Mouse (Mus musculus) hindbrain, embryonic 12.5 days (tissue): ENCODE data around the gene Zbtb20. TPM values are rescaled to one million over a fixed set of nuclear protein-coding genes. Genes with fewer than 3 reads are reported as not detected.

Experiments
- ATAC-seq: fragments of 200-750 bp; cut with Nextera tagmentation; 2 replicates; pipeline ENCODE4 v1.8.0; 2017; ENCODE audit warnings: moderate TSS enrichment; ENCODE audit not compliant: low FRiP score
- H3K27ac ChIP-seq: fragments of 300-500 bp; sonication (generic); 2 replicates; pipeline ENCODE4 v1.5.1; 2016; ENCODE audit warnings: mild to moderate bottlenecking
- H3K27me3 ChIP-seq: fragments of 300-500 bp; sonication (generic); 2 replicates; pipeline ENCODE4 v1.6.1; 2016; ENCODE audit warnings: mild to moderate bottlenecking
- H3K36me3 ChIP-seq: fragments of 300-500 bp; sonication (generic); 2 replicates; pipeline ENCODE4 v1.6.1; 2016; ENCODE audit warnings: mild to moderate bottlenecking
- H3K4me1 ChIP-seq: fragments of 300-500 bp; sonication (generic); 2 replicates; pipeline ENCODE4 v1.6.1; 2016
- H3K4me2 ChIP-seq: fragments of 300-500 bp; sonication (generic); replicated peaks from 2 replicates; pipeline ENCODE4 v1.6.1; 2016; ENCODE audit warnings: mild to moderate bottlenecking
- H3K4me3 ChIP-seq: fragments of 300-500 bp; sonication (generic); 2 replicates; pipeline ENCODE4 v1.5.1; 2016; ENCODE audit warnings: mild to moderate bottlenecking
- H3K9ac ChIP-seq: fragments of 300-500 bp; sonication (generic); 2 replicates; pipeline ENCODE4 v1.6.1; 2016; ENCODE audit warnings: mild to moderate bottlenecking, moderate library complexity
- H3K9me3 ChIP-seq: fragments of 300-500 bp; sonication (generic); replicated peaks from 2 replicates; pipeline ENCODE4 v1.6.1; 2016; ENCODE audit warnings: mild to moderate bottlenecking
- WGBS: fragments of 180-500 bp; shearing (Covaris S2); methylation state at CpG from one replicate; pipeline ENCODE4 v1.1.7; 2016; 5-methylcytosine and 5-hydroxymethylcytosine counted together
- polyA plus RNA-seq: library from polyadenylated mRNA; unstranded; fragments of >200 nt; fragmentation: Nextera tagmentation; extraction: Ambion mirVana; gene quantifications from 2 replicates; pipeline ENCODE4 v1.2.1, GENCODE M21; 2016

Zbtb20 gene
- polyA plus RNA-seq, 1 experiment from 2014 or later, result 64.6 TPM

DNA sequence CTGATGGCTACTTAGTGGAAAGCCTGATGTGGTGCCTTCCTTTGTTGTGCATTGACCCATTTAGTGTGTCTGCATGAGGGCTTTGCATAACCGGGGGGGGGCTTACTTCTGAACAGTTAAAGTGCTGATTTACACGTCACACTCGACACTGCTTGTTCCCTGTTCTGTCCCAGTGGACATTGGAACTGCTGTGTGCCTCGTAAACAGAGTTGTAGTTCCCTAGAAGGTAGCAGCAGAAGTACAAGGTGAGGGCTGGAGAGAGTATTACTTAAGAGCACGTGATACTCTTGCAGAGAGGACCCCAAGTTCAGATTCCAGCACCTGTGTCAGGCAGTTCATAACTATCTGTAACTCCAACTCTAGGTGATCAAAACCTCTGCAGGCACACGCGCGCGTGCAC, 648.5 kb downstream of the Zbtb20 start:
- Histone ChIP-seq H3K9ac (no peak overlapping the region), H3K9me3 (no peaks in the 10 kb centered on the region), H3K27me3 (no peaks in the 10 kb centered on the region), H3K36me3 (no peaks in the 10 kb centered on the region), H3K4me3 (no peak overlapping the region), H3K27ac (no peak overlapping the region), H3K4me1 (peaks cover 6% of the 10 kb centered on the region; the same call in 1 of the 2 replicates), H3K4me2 (no peak overlapping the region)
- 82% methylated on average over 9 of the region's 9 CpGs for WGBS
- ATAC-seq, result no peak

DNA sequence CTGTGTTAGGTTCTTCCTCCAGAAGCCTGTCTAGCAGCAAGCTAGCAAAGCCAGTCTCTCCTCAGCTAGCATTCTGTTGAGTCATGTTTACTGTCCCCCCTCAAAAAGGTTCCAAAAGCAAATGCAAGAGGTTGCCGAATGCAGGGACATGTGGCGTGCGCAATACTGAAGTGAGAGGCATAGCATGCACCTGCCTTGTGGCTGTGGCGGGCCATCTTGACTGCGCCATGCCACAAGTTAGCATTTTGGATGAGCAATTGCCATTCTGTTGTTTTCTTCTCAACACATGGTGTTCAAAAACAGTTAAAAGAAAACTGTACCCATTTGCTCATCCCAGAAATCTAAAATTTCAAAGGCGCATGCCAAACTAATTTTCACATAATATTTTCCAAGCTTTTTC, 649.9 kb downstream of the Zbtb20 start:
- Histone ChIP-seq H3K4me3 (no peak overlapping the region), H3K27me3 (no peaks in the 10 kb centered on the region), H3K4me2 (no peak overlapping the region), H3K27ac (no peak overlapping the region), H3K36me3 (no peaks in the 10 kb centered on the region), H3K9me3 (no peaks in the 10 kb centered on the region), H3K4me1 (peaks cover 9% of the 10 kb centered on the region; the same call in 1 of the 2 replicates), H3K9ac (no peak overlapping the region)
- ATAC-seq, result no peak
- WGBS, result 98% methylated on average over 6 of the region's 6 CpGs

DNA sequence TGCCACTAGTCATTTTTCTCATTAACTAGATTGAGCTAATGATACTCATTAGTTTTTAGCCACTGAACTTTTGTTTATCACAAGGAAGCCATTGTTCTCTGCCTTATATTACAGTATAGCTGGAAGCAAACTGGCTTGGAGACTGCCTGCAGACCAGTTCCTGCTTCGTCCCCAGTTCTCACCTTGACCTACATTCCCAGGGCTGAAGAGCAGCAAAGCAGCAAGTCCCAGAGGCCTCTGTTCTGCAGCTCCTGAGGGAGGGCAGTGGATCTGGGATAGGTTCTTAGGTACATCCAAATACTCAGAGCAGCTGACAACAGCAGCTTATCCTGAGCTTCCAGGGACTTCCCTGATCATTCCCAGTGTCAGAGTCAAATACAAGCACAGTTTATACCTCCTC, 652.6 kb downstream of the Zbtb20 start:
- no peaks in the 10 kb centered on the region for H3K27me3 ChIP-seq
- 0 out of 2 replicates have a peak, but pooled peaks cover 4% of the 10 kb centered on the region for H3K4me1 ChIP-seq
- no peak overlapping the region for H3K27ac ChIP-seq
- no peaks in the 10 kb centered on the region for H3K36me3 ChIP-seq
- H3K9me3 ChIP-seq, result no peaks in the 10 kb centered on the region
- H3K9ac ChIP-seq, result no peak overlapping the region
- H3K4me3 ChIP-seq, result no peak overlapping the region
- ATAC-seq, result no peak
- no peak overlapping the region for H3K4me2 ChIP-seq
- WGBS, result 67% methylated on average over 1 of the region's 1 CpGs

DNA sequence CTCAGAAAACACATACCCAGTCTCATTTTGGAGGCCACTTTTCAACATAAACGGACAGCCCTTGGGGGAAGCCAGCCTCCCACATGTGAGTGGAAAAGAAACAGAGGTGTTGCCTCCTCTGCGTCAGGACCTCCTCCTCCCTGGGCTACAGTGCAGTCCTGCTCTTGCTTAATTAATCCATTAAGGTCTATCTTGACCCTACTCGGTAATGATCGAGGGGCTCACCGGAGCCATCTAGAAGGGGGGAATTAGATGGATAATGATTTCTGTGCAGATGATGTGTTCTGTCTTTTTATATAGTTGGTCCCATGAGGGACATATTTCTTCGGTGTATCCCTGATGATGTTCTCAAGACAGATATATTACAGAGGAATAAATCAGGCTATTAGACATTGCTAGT, 655.6 kb downstream of the Zbtb20 start:
- Histone ChIP-seq H3K9me3 (no peaks in the 10 kb centered on the region), H3K27me3 (no peaks in the 10 kb centered on the region), H3K27ac (no peak overlapping the region), H3K36me3 (no peaks in the 10 kb centered on the region), H3K4me1 (0 out of 2 replicates have a peak, but pooled peaks cover 3% of the 10 kb centered on the region), H3K4me3 (no peak overlapping the region), H3K9ac (no peak overlapping the region), H3K4me2 (no peak overlapping the region)
- no peak for ATAC-seq
- WGBS, result 75% methylated on average over 6 of the region's 6 CpGs

DNA sequence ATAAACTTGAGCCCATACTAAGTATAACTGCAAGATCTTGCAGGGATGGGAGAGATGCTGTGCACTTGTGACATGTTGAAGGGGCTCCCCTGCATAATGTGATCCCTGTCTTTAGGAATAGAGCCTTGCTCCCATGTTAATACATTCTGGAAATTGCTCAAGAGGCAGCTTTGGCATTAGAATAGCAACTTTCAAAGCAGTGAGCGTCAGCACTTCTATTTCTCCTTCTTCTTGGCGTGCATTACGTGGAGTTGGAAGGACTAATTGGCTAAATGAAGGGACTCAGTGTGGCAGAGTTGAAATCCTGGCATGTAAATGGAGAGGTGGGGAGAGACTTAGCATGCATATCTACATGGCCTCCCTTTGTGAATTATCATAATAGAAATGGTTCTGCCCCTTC, 658.4 kb downstream of the Zbtb20 start:
- H3K4me3 ChIP-seq, result no peak overlapping the region
- no peak for ATAC-seq
- 86% methylated on average over 3 of the region's 3 CpGs for WGBS
- no peaks in the 10 kb centered on the region for H3K9me3 ChIP-seq
- H3K27ac ChIP-seq, result no peak overlapping the region
- H3K9ac ChIP-seq, result no peak overlapping the region
- H3K27me3 ChIP-seq, result no peaks in the 10 kb centered on the region
- 0 out of 2 replicates have a peak, but pooled peaks cover 3% of the 10 kb centered on the region for H3K4me1 ChIP-seq
- no peak overlapping the region for H3K4me2 ChIP-seq
- no peaks in the 10 kb centered on the region for H3K36me3 ChIP-seq

DNA sequence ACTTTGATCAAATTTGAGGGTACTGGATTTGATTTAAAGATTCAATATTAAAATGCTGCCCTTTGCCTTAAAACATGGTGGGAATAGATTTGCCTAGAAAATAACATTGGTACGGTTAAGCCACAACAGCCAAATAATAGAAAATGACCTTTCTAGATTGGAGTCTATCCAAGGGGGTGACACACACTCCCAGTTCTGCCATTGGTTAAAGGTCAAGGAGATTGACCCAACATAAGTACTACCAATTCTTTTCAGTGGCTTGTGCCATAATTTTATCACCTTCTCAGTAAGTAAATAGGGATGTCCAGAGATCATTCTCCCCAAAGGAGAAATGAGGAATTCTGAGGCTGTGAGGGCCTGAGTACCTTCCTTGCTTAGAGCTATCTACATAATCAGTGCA, 660.2 kb downstream of the Zbtb20 start:
- Histone ChIP-seq H3K4me3 (no peak overlapping the region), H3K4me2 (no peak overlapping the region), H3K4me1 (no peaks in the 10 kb centered on the region), H3K9ac (no peak overlapping the region), H3K9me3 (no peaks in the 10 kb centered on the region), H3K27ac (no peak overlapping the region), H3K27me3 (no peaks in the 10 kb centered on the region), H3K36me3 (no peaks in the 10 kb centered on the region)
- no peak for ATAC-seq
- 92% methylated on average over 1 of the region's 1 CpGs for WGBS

DNA sequence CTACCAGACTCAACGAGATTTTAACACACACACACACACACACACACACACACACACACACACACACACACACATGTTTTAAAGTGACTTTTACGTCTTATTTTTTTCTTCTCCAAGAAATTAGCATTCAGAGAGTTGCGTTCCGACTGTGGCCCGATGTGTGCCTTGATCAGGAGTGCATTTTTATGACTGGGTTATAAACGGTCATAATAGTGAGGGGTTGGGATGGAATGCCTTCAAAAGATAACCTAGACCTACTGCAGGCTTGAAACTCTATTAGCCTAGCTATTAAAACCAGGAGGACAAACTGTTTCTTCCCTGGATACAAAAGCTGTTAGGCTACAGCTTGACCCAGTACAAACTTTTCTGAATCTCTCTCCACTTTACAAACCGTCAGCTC, 661.5 kb downstream of the Zbtb20 start:
- Histone ChIP-seq H3K9me3 (no peaks in the 10 kb centered on the region), H3K27ac (no peak overlapping the region), H3K4me3 (no peak overlapping the region), H3K4me2 (no peak overlapping the region), H3K27me3 (no peaks in the 10 kb centered on the region), H3K4me1 (no peaks in the 10 kb centered on the region), H3K9ac (no peak overlapping the region), H3K36me3 (no peaks in the 10 kb centered on the region)
- ATAC-seq, result no peak
- WGBS, result 85% methylated on average over 7 of the region's 7 CpGs

DNA sequence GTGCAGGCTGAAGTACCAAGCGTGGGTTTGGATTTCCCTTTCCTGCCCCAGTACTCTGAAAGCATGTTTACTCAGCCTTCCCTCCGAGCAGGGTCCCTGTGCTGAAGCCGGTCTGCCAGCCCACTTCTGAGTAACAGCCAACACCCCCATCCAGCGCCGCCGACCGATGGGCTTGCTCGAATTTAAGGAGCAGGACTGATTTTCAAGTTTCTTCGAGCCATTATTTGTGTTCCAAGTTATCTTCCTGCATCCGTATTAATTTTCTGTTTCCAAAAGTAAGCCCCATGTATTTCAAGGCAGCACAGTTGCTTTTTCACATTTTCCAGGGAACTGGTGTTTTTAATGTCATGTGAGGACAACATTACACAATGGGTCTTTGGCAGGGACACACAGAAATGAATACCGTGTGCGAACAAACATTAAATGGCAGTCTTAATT, 664.0 kb downstream of the Zbtb20 start:
- 0 out of 2 replicates have a peak overlapping the region, but pooled peaks have one; percentile 23 for H3K27ac ChIP-seq
- 79% methylated on average over 12 of the region's 12 CpGs for WGBS

DNA sequence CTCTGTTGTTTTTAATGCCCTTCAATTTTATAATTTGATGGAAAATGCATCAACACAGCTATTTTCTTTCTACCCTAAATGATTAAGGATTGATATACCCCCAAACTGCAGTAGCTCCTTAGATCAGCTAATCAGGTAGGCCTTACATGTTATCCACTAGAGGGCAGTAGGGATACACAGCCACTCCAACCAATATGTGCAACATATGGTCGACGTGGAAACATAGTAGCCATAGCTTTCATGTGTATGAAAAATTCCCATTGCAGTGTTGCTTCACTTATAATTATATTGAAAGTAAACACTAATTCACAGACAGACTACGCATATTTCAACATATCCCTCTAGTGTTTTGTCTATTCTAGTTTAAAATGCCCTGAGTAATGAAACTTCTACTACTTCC, 664.4 kb downstream of the Zbtb20 start:
- Histone ChIP-seq H3K9me3 (no peaks in the 10 kb centered on the region), H3K4me2 (no peak overlapping the region), H3K27me3 (no peaks in the 10 kb centered on the region), H3K4me1 (0 out of 2 replicates have a peak, but pooled peaks cover 2% of the 10 kb centered on the region), H3K4me3 (no peak overlapping the region), H3K9ac (no peak overlapping the region), H3K36me3 (no peaks in the 10 kb centered on the region), H3K27ac (no peak overlapping the region)
- ATAC-seq, result no peak
- 28% methylated on average over 3 of the region's 3 CpGs for WGBS

More for the DNA sequence above, 664.0 kb downstream of the Zbtb20 start:
- Histone ChIP-seq H3K9ac (no peak overlapping the region), H3K4me1 (no peaks in the 10 kb centered on the region), H3K9me3 (no peaks in the 10 kb centered on the region), H3K4me2 (no peak overlapping the region), H3K36me3 (no peaks in the 10 kb centered on the region), H3K4me3 (no peak overlapping the region), H3K27me3 (no peaks in the 10 kb centered on the region)
- no peak for ATAC-seq

DNA sequence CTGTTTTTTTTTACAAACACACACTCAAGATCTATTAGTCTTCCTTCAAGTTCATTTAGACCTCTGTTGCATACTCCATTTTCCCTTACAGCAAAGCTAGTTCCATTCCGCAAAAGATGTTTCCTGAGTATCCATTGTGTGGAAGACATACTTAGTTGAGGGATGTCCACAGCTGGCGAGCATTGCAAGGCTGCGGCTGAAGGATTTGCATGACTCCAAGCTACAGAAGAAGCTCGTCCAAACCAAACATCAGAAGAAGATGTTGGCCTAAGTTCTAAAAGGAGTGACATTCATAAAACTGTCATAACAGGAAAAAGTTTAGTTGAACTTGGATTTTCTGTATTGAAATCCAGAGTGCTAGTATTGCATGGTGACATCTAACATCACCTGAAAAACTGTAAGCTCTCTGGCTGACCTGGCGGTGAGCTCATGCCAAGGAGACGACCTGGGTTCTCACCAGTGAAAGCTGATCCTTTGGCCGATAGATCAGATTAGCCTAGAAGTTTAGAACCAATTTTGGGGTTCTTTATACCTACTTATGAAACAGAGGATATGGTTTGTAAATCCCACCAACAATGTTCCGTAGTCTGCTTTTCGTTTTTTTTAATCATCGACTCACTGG, 665.0 kb downstream of the Zbtb20 start:
- no peak overlapping the region for H3K4me3 ChIP-seq
- 95% methylated on average over 10 of the region's 10 CpGs for WGBS
- H3K27me3 ChIP-seq, result no peaks in the 10 kb centered on the region
- H3K4me2 ChIP-seq, result no peak overlapping the region
- H3K27ac ChIP-seq, result no peak overlapping the region
- H3K9ac ChIP-seq, result no peak overlapping the region
- no peaks in the 10 kb centered on the region for H3K36me3 ChIP-seq
- H3K4me1 ChIP-seq, result peaks cover 2% of the 10 kb centered on the region; the same call in 1 of the 2 replicates
- no peak for ATAC-seq
- no peaks in the 10 kb centered on the region for H3K9me3 ChIP-seq

DNA sequence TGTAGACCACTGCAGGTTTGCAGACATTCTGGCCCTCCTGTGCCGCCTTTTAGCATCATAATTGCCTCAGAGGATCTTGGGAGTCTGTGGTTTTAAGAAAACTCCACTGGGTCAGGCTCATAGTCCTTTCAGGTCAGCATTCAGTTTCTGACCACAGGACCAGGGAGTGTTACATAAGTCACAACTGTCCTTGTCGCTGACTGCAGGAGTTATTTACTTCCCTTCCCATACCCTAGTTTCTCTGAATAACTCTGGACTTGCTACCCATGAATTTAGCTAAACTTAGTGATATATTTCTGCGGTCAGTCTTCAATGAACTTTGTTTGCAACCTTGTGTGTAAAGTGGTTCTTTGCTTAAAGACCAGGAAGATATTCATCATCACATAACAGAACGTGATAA, 669.6 kb downstream of the Zbtb20 start:
- Histone ChIP-seq H3K4me1 (peaks cover 33% of the 10 kb centered on the region), H3K27me3 (no peaks in the 10 kb centered on the region), H3K36me3 (no peaks in the 10 kb centered on the region), H3K9me3 (no peaks in the 10 kb centered on the region), H3K27ac (no peak overlapping the region), H3K4me2 (no peak overlapping the region), H3K4me3 (no peak overlapping the region), H3K9ac (no peak overlapping the region)
- WGBS, result 94% methylated on average over 4 of the region's 4 CpGs
- no peak for ATAC-seq

DNA sequence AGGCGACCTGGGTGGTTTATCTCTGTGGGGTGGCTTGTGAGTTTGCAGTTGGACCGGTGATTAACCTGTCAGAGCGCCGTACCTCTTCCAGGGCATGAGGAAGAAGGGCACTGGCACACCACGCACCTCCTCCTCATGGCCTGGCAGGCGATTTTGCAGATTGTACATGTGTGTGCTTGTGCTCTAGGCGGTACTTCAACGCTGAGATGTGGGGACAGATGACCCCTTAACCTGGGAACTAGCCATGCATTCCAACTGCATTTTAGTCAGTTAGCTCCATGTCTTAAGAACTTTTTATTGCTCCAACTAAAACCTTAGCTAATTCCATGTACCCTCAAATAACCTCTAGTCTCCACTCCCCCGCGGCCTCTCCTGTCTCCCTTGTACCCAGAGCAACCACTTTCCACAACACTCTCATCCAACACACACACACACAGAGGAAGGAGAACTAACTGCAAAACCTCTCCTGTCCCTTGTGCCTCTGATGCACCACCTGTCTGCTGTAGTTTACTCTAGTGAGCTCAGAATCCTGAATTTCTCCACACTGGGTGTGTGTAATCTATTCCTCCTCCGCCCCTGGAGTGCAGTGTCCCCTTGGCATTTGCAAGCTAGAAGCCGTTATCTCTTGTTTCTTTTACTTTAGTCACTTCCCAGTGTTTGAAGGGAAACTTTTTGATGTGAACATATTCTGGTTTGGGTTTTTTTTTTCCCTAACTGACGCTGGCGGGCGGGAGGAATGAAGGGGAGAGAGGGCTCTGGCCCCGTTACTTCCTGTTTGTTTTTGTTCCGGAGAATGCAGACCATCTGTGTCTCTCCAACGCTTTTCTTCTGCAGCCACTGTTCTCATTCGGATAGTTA, 671.9 kb downstream of the Zbtb20 start:
- H3K9ac ChIP-seq, result no peak overlapping the region
- no peak overlapping the region for H3K4me2 ChIP-seq
- ATAC-seq, result no peak
- peak overlapping the region; percentile 23; the same call in 1 of the 2 replicates for H3K27ac ChIP-seq
- no peak overlapping the region for H3K4me3 ChIP-seq
- no peaks in the 10 kb centered on the region for H3K36me3 ChIP-seq
- H3K9me3 ChIP-seq, result no peaks in the 10 kb centered on the region
- H3K27me3 ChIP-seq, result no peaks in the 10 kb centered on the region
- H3K4me1 ChIP-seq, result peaks cover 33% of the 10 kb centered on the region
- 59% methylated on average over 19 of the region's 19 CpGs for WGBS
